Mouse (Mus musculus) kidney, postnatal 0 days (tissue): ENCODE results near the gene Gm20422. TPM values are rescaled to one million over a fixed set of nuclear protein-coding genes. Genes with fewer than 3 reads are reported as not detected.

Experiments
- ATAC-seq: fragments of 200-750 bp; cut with Nextera tagmentation; replicated peaks from 2 replicates; pipeline ENCODE4 v1.8.0; 2017; ENCODE audit warnings: low read depth, moderate number of reproducible peaks, moderate TSS enrichment, moderate library complexity; ENCODE audit not compliant: low FRiP score
- DNase-seq: peaks from one replicate; pipeline ENCODE4 v3.0.0-alpha.2; 2016; ENCODE audit warnings: low spot score
- H3K27ac ChIP-seq: fragments of 300-500 bp; sonication (generic); 2 replicates; pipeline ENCODE4 v1.5.1; 2014; ENCODE audit warnings: mild to moderate bottlenecking
- H3K27me3 ChIP-seq: fragments of 300-500 bp; sonication (generic); 2 replicates; pipeline ENCODE4 v1.6.1; 2014; ENCODE audit warnings: low read length, mixed read lengths; ENCODE audit not compliant: insufficient read depth
- H3K36me3 ChIP-seq: fragments of 300-500 bp; sonication (generic); 2 replicates; pipeline ENCODE4 v1.6.1; 2014; ENCODE audit warnings: low read length, mixed read lengths; ENCODE audit not compliant: insufficient read depth
- H3K4me1 ChIP-seq: fragments of 300-500 bp; sonication (generic); replicated peaks from 2 replicates; pipeline ENCODE4 v1.6.1; 2014; ENCODE audit warnings: antibody characterized with exemption, low read length, mixed read lengths; ENCODE audit not compliant: insufficient read depth
- H3K4me2 ChIP-seq: fragments of 300-500 bp; sonication (generic); 2 replicates; pipeline ENCODE4 v1.6.1; 2014; ENCODE audit warnings: mild to moderate bottlenecking, low read length, moderate library complexity, mixed read lengths
- H3K4me3 ChIP-seq: fragments of 300-500 bp; sonication (generic); replicated peaks from 2 replicates; pipeline ENCODE4 v1.5.1; 2014; ENCODE audit warnings: low read depth, low read length
- H3K9ac ChIP-seq: fragments of 300-500 bp; sonication (generic); 2 replicates; pipeline ENCODE4 v1.6.1; 2014; ENCODE audit warnings: low read depth, low read length
- H3K9me3 ChIP-seq: fragments of 300-500 bp; sonication (generic); replicated peaks from 2 replicates; pipeline ENCODE4 v1.6.1; 2016; ENCODE audit warnings: low read length, inconsistent platforms, mixed read lengths
- CTCF ChIP-seq: IDR thresholded peaks from 2 replicates; pipeline ENCODE4 v1.5.1; 2016; ENCODE audit warnings: antibody characterized with exemption, low read depth, mild to moderate bottlenecking, moderate library complexity
- WGBS: fragments of 180-500 bp; shearing (Covaris S2); extraction: QIAGEN DNeasy Blood & Tissue Kit; methylation state at CpG from one replicate; pipeline ENCODE4 v1.1.7; 2014; 5-methylcytosine and 5-hydroxymethylcytosine counted together
- polyA plus RNA-seq: library from polyadenylated mRNA; unstranded; fragments of >200 nt; fragmentation: Nextera tagmentation; extraction: Ambion mirVana; gene quantifications from 2 replicates; pipeline ENCODE4 v1.2.1, GENCODE M21; 2015

The Gm20422 gene
- polyA plus RNA-seq, 1 experiment from 2014 or later = 0.30 TPM

DNA sequence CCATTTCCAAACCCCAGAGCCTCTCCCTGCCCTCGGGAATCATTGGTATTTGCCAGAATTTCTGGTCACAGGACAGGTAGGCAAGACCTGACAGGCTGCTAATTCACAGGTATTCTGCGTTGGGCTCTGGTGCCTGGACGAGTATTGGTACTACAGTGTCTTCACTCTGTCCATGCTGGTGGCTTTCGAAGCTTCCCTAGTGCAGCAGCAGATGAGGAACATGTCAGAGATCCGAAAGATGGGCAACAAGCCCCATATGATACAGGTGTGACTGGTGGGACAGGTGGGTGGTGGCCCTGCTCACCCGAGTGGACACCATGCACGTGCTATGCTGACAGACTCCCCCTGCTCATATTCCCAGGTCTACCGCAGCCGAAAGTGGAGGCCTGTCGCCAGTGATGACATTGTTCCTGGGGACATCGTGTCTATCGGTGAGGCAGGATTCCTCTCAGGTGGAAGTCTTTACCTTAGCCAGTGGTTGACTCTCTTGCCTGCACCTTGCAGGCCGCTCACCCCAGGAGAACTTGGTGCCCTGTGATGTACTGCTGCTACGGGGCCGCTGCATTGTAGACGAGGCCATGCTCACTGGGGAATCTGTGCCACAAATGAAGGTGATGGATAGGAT is 22.1 kb upstream of the Gm20422 start:
- 93% methylated on average over 16 of the region's 16 CpGs for WGBS
- Histone ChIP-seq H3K4me1 (peaks cover 8% of the 10 kb centered on the region; the same call in 1 of the 2 replicates), H3K27me3 (no peaks in the 10 kb centered on the region), H3K9ac (no peak overlapping the region), H3K36me3 (peaks cover 64% of the 10 kb centered on the region), H3K4me2 (no peak overlapping the region), H3K27ac (no peak overlapping the region), H3K4me3 (no peak overlapping the region), H3K9me3 (no peaks in the 10 kb centered on the region)
- no peak for ATAC-seq
- no peak for DNase-seq
- TF ChIP-seq CTCF = no peak

- no peaks in the 10 kb centered on the region for H3K27me3 ChIP-seq
- no peak overlapping the region for H3K9ac ChIP-seq
- DNase-seq (no peak), ATAC-seq (no peak)
- 93% methylated on average over 6 of the region's 6 CpGs for WGBS
- TF ChIP-seq CTCF = no peak
- peaks cover 9% of the 10 kb centered on the region; the same call in 1 of the 2 replicates for H3K4me1 ChIP-seq
- no peak overlapping the region for H3K4me3 ChIP-seq
- no peak overlapping the region for H3K27ac ChIP-seq
- no peaks in the 10 kb centered on the region for H3K9me3 ChIP-seq
- peaks cover 53% of the 10 kb centered on the region for H3K36me3 ChIP-seq
- no peak overlapping the region for H3K4me2 ChIP-seq
Measured at GRCm38 (mm10) chr8:69794901-69795300, 20.2 kb upstream of the Gm20422 start.

- Histone ChIP-seq H3K4me3 (no peak overlapping the region), H3K36me3 (peaks cover 46% of the 10 kb centered on the region), H3K9me3 (no peaks in the 10 kb centered on the region), H3K27me3 (no peaks in the 10 kb centered on the region), H3K9ac (no peak overlapping the region), H3K4me1 (peaks cover 9% of the 10 kb centered on the region; the same call in 1 of the 2 replicates), H3K27ac (no peak overlapping the region), H3K4me2 (no peak overlapping the region)
- ATAC-seq (no peak), DNase-seq (no peak)
- no peak for TF ChIP-seq CTCF
- 88% methylated on average over 3 of the region's 3 CpGs for WGBS
Measured at GRCm38 (mm10) chr8:69794096-69794495, 19.4 kb upstream of the Gm20422 start.

DNA sequence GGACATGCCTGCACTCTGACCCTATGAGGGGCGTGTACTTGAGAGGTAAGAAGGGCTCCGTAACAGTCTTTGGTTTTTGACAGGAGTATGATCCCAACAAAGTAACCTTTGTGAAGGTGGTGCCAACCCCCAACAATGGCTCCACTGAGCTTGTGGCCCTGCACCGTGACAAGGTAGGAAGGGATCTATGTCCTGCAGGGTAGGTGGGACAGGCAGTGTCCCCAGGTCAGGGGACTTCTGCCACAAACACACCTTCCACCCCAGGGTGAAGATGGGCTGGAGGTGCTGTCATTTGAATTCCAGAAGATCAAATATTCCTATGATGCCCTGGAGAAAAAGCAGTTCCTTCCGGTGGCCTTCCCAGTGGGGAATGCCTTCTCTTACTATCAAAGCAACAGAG is 19.0 kb upstream of the Gm20422 start:
- peaks cover 42% of the 10 kb centered on the region for H3K36me3 ChIP-seq
- peaks cover 9% of the 10 kb centered on the region; the same call in 1 of the 2 replicates for H3K4me1 ChIP-seq
- no peak for TF ChIP-seq CTCF
- H3K4me2 ChIP-seq = no peak overlapping the region
- DNase-seq (no peak), ATAC-seq (no peak)
- H3K9me3 ChIP-seq = no peaks in the 10 kb centered on the region
- H3K27ac ChIP-seq = no peak overlapping the region
- H3K27me3 ChIP-seq = no peaks in the 10 kb centered on the region
- H3K9ac ChIP-seq = no peak overlapping the region
- no peak overlapping the region for H3K4me3 ChIP-seq
- 89% methylated on average over 4 of the region's 4 CpGs for WGBS

DNA sequence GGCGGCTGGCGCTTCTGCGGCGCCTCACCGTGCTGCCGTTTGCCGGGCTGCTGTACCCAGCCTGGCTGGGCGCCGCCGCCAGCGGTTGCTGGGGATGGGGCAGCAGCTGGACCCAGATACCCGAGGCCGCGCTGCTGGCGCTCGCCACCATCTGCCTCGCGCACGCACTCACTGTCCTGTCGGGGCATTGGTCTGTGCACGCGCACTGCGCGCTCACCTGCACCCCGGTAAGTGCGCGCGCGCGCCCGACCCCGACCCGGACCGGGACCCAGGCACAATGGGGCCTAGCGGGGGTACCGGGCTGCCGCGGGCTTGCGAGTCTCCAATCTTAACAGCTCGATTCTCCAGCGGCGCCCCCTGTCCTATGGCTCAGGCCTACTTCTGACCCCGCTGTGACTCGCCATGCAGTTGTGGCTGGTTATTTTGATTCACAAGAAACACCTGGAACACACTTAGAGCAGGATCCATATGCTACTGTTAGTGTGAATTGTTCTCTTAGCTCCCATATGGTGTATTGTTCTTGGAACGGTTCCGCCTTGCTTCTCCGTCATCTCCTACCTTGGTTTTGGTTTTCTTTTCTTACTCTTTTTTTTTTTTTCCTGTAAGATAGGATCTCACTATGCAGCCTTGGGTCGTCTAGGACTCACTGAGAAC is 16.9 kb upstream of the Gm20422 start:
- no peaks in the 10 kb centered on the region for H3K27me3 ChIP-seq
- no peak for TF ChIP-seq CTCF

DNA sequence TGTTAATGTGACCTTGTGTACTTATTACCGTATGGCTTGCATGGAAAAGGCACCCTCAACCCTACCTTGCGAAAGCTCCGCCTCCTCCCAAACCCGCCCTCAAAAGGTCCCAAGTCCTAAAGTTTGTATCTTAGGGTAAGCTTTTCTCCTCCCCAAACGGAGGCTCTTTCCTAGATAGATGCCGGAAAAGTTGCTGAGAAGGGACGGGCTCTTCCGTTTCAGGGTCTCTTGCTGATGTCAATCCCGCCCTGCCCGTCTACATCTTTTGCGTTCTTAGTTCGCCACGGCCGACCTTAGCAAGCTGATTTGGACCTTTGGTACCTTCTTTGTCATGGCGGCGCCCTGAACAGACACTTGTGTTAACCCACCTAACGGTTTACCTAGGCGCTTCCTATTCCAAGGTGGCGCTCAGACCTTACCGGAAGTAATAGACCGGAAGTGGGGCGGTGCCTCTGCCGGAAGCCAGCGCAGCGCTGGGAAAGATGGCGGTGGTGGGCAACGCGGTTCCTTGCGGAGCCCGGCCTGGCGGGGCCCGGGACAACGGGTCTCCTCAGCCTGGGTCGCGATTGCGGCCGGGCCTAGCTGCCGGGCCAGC is 16.2 kb upstream of the Gm20422 start, which contains the start of the genes Atp13a1 and Zfp866:
Atp13a1 (plus strand) TSS at position 391 of the 595 bp plus-strand sequence.
Zfp866 (minus strand) TSS at position 406 of the 595 bp plus-strand sequence.
- 0 out of 2 replicates have a peak, but pooled peaks cover 17% of the 10 kb centered on the region for H3K36me3 ChIP-seq
- H3K4me3 ChIP-seq = peak within 1 kb of the TSS; percentile 100
- ATAC-seq (peak; percentile 95), DNase-seq (peak; percentile 95)
- peak within 1 kb of the TSS; percentile 70 for H3K4me2 ChIP-seq
- peak within 1 kb of the TSS; percentile 97 for H3K9ac ChIP-seq
- H3K27me3 ChIP-seq = no peaks in the 10 kb centered on the region
- TF ChIP-seq CTCF = peak; percentile 8; the same call in 1 of the 2 replicates
- peak within 1 kb of the TSS; percentile 88 for H3K27ac ChIP-seq
- WGBS = under 1% methylated on average over 38 of the region's 38 CpGs
- no peaks in the 10 kb centered on the region for H3K9me3 ChIP-seq
- peaks cover 9% of the 10 kb centered on the region; the same call in 1 of the 2 replicates for H3K4me1 ChIP-seq

More for the DNA sequence above, 16.9 kb upstream of the Gm20422 start:
- ATAC-seq = peak; percentile 68
- Histone ChIP-seq H3K9me3 (no peaks in the 10 kb centered on the region), H3K27ac (peak overlapping the region; percentile 88), H3K4me3 (peak overlapping the region; percentile 100), H3K4me2 (peak overlapping the region; percentile 70), H3K9ac (peak overlapping the region; percentile 97), H3K4me1 (peaks cover 9% of the 10 kb centered on the region; the same call in 1 of the 2 replicates), H3K36me3 (peaks cover 22% of the 10 kb centered on the region; the same call in 1 of the 2 replicates)
- DNase-seq = peak; percentile 35
- under 1% methylated on average over 44 of the region's 48 CpGs for WGBS
